Mouse (Mus musculus): ENCODE data around the gene Trex2. TPM values are rescaled to one million over a fixed set of nuclear protein-coding genes. Genes with fewer than 3 reads are reported as not detected.

Trex2 gene
- not detected in 2 replicates for polyA plus RNA-seq (2016; fragmentation: Nextera tagmentation; extraction: Ambion mirVana)

DNA sequence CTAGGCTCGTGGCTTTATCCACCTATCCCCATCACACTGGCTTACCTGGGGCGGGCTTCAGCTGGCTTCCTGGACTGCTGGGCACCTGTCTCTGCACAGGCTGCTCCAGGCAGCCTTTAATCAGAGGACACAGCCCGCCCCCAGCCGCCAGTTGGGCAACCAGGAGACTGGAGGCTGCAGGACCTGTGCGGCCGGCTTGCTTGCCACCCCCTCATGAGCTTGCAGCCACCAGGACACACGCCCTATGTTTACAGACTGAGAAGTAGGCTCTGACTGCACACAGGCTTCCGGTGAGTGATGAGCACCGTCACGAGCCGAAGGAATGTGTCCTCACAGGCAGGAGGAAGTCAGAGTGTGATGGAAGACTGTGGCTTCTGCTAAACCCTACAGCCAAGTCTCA is at the start of gene Trex2:
Gene Trex2, minus strand, starts transcription at position 93 of the 400 bp plus-strand sequence.
- no peaks in the 10 kb centered on the region for H3K27me3 ChIP-seq (replicated peaks)
- WGBS, result 86% methylated on average over 11 of the region's 11 CpGs
- no peak within 1 kb of the TSS for H3K27ac ChIP-seq
- H3K9ac ChIP-seq, result no peak within 1 kb of the TSS
- H3K4me3 ChIP-seq, result no peak within 1 kb of the TSS
- no peak for ATAC-seq (ENCODE audit: low FRiP score, low read depth)
- H3K36me3 ChIP-seq, result 0 out of 2 replicates have a peak, but pooled peaks cover 5% of the 10 kb centered on the region
- no peak within 1 kb of the TSS for H3K4me2 ChIP-seq (replicated peaks)
- H3K4me1 ChIP-seq, result no peaks in the 10 kb centered on the region
- no peaks in the 10 kb centered on the region for H3K9me3 ChIP-seq

DNA sequence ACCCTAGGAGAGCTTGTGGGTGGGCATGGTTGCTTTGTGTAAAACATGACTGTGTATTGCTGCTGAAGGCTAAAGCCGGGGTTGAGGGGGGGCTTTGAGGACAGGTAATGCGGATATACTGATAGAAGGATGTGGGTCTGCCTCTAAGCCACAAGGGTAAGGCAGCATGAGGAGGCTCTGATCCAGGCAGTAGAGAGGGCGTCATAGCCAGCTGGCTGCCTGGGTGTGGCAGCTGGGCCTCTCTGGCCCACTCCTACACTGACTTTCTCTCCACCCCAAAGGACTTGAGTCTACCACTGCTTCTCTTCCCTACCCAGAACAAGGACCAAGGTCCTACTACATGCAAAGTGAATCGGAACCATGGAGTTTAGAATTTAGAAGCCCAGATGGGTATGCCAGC is 49.7 kb upstream of the Trex2 start:
- no peak overlapping the region for H3K4me2 ChIP-seq (replicated peaks)
- no peak overlapping the region for H3K4me3 ChIP-seq
- H3K27ac ChIP-seq, result no peak overlapping the region
- 87% methylated on average over 4 of the region's 4 CpGs for WGBS
- H3K9ac ChIP-seq, result no peak overlapping the region
- H3K4me1 ChIP-seq, result no peaks in the 10 kb centered on the region
- no peaks in the 10 kb centered on the region for H3K36me3 ChIP-seq
- no peaks in the 10 kb centered on the region for H3K9me3 ChIP-seq
- no peak for ATAC-seq (ENCODE audit: low FRiP score, low read depth)
- no peaks in the 10 kb centered on the region for H3K27me3 ChIP-seq (replicated peaks)

DNA sequence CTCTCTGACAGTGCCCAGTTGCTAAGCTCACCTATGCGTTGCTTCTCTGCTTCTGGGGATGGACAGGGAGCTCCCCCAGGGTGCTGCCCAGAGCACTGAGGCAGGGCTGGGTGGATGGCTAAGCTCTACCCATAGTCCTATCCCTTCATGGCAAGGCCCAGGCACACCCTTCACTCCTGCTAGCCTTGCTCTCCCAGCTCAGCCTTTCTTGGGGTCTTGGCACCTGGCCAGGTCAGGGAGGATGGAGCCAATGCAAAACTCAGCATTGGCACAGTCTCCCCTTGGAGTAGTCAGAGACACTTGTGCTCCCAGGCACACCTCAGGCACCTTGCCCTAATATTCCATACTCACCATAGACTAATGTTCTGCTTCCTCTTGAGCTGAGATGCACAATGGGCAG is 48.9 kb upstream of the Trex2 start:
- ATAC-seq (ENCODE audit: low FRiP score, low read depth), result no peak
- Histone ChIP-seq H3K4me2 (replicated peaks) (peak overlapping the region; percentile 37), H3K36me3 (no peaks in the 10 kb centered on the region), H3K9ac (no peak overlapping the region), H3K27ac (no peak overlapping the region), H3K9me3 (no peaks in the 10 kb centered on the region), H3K4me3 (no peak overlapping the region; the same call in 1 of the 2 replicates), H3K4me1 (no peaks in the 10 kb centered on the region), H3K27me3 (replicated peaks) (no peaks in the 10 kb centered on the region)
- 61% methylated on average over 1 of the region's 1 CpGs for WGBS

DNA sequence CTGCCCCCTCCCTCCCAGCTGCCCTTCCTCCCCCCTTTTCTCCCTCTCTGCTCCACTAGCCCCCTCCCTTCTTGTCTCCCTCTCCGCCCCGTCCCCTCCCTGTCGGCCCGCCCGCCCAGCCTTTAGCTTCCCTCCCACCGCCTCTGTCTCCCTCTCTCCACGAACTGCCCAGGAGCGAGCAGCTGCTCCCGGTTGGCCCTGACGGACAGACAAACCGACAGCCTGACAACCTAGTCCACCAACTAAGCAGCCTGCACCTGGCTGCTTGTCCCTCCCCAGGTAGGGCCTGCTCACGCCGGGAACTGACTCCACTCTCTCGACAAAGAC is 48.3 kb upstream of the Trex2 start, which contains the start of gene Bgn:
Gene Bgn, plus strand, starts transcription at position 119 of the 327 bp plus-strand sequence.
- Histone ChIP-seq H3K9me3 (no peaks in the 10 kb centered on the region), H3K27ac (no peak within 1 kb of the TSS), H3K4me2 (replicated peaks) (peak within 1 kb of the TSS; percentile 37), H3K27me3 (replicated peaks) (no peaks in the 10 kb centered on the region), H3K9ac (no peak within 1 kb of the TSS), H3K4me1 (no peaks in the 10 kb centered on the region), H3K4me3 (peak within 1 kb of the TSS; percentile 3; the same call in 1 of the 2 replicates), H3K36me3 (no peaks in the 10 kb centered on the region)
- ATAC-seq (ENCODE audit: low FRiP score, low read depth), result no peak
- WGBS, result 31% methylated on average over 13 of the region's 14 CpGs

DNA sequence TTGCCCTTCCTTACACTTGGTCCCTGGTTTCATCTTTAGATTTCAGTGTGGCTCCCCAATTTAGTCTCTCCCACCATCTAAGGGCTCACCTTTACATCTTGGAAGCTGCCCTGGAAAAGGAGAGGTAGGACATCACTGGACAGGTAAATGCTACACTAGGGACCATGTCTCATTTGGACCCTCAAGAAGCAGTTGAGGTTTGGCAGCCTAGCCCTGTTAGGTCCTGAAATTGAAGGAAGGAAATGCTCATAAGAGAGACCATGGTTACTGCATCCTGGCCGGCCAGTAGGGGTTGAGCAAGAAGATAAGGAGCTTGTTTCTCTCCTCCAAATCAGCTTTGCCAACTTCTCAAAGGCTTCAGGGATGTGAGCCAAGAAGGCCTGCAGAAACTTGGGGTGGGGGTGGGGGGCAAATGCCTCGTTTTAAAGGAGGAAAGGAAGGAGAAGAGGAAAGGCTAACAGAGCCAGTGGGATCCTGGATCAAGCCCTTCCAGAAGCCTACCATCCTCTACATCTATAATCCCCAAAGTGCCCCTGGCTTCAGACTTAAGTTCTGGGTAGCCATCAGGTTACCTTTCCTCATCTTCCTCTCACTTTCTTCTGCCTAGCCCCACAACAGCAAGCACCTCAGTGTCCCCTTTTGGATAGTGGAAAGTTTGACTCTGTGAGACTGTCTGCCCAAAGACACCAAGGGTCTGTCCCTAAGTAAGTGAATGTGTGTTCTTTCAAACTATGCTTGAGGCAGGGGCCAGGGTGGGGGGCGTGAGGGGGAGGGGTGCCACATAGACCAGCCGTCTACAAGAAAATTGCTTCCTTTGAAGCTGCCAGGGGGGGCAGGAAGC is 47.7 kb upstream of the Trex2 start:
- Histone ChIP-seq H3K36me3 (no peaks in the 10 kb centered on the region), H3K4me2 (replicated peaks) (peak overlapping the region; percentile 37), H3K9ac (no peak overlapping the region), H3K27ac (no peak overlapping the region), H3K9me3 (no peaks in the 10 kb centered on the region), H3K4me3 (no peak overlapping the region), H3K27me3 (replicated peaks) (no peaks in the 10 kb centered on the region), H3K4me1 (no peaks in the 10 kb centered on the region)
- no peak for ATAC-seq (ENCODE audit: low FRiP score, low read depth)
- WGBS, result 38% methylated on average over 4 of the region's 4 CpGs

DNA sequence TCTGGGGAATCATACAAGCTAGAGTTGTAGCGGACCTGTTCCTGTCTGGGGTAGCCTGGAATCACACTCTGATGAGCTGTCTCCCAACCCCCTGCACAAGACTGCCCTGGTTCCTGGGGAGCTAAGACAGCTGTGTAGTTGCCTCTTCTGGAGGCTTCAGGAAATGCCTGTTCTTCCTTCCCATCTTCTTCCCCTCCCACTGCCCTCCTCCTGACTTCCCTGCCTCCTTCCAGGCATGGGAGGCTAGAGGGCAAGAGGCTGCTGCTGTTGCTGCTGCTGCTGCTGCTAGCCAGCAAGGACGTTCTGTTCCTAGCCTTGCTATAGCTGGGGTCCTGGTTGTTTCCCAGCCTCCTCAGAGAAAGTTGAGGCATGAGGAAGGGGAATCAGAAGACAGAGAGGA is 45.2 kb upstream of the Trex2 start:
- no peaks in the 10 kb centered on the region for H3K9me3 ChIP-seq
- no peaks in the 10 kb centered on the region for H3K27me3 ChIP-seq (replicated peaks)
- no peak overlapping the region for H3K9ac ChIP-seq
- H3K4me1 ChIP-seq, result no peaks in the 10 kb centered on the region
- H3K36me3 ChIP-seq, result no peaks in the 10 kb centered on the region
- no peak for ATAC-seq (ENCODE audit: low FRiP score, low read depth)
- H3K27ac ChIP-seq, result no peak overlapping the region
- 53% methylated on average over 2 of the region's 2 CpGs for WGBS
- no peak overlapping the region for H3K4me3 ChIP-seq
- H3K4me2 ChIP-seq (replicated peaks), result no peak overlapping the region

DNA sequence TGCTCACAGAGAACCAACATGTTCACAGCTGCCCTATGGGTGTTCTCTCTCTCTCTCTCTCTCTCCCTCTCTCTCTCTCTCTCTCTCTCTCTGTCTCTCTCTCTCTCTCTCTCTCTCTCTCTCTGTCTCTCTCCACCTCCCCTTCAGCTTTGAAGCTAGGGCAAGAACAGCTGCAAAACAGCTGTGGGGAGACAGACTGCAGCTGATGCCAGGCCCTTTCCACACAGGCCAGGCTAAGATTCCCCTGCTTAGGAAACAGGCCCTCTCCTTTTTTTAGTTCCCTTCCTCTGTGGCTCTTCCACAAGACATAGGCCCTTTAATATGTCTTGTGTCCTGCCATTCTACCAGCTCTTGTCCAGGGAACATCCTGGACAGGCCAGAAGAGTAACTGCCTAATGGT is 44.5 kb upstream of the Trex2 start:
- Histone ChIP-seq H3K4me1 (no peaks in the 10 kb centered on the region), H3K9ac (no peak overlapping the region), H3K4me2 (replicated peaks) (no peak overlapping the region), H3K27me3 (replicated peaks) (no peaks in the 10 kb centered on the region), H3K36me3 (no peaks in the 10 kb centered on the region), H3K4me3 (no peak overlapping the region), H3K27ac (no peak overlapping the region), H3K9me3 (no peaks in the 10 kb centered on the region)
- no peak for ATAC-seq (ENCODE audit: low FRiP score, low read depth)

DNA sequence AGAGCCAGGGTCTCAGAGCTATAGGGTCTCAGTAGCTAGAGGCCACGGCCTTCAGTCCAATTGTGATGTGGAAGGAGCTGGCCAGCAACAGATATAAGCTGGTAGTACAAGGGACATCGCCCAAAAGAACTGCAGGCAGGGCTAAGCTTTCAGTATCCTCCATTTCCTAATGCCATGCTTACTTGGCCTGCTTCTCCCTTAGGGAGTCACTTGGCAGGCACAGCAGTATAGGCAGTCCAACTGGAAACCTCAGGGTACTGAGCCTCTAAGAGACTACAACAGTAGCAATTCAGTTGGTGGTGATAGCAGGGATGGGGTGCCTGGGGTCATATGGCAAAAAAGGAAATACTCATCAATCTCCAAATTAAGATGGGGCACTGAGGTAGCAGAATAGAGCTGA is 42.4 kb upstream of the Trex2 start:
- no peak overlapping the region for H3K9ac ChIP-seq
- H3K36me3 ChIP-seq, result no peaks in the 10 kb centered on the region

DNA sequence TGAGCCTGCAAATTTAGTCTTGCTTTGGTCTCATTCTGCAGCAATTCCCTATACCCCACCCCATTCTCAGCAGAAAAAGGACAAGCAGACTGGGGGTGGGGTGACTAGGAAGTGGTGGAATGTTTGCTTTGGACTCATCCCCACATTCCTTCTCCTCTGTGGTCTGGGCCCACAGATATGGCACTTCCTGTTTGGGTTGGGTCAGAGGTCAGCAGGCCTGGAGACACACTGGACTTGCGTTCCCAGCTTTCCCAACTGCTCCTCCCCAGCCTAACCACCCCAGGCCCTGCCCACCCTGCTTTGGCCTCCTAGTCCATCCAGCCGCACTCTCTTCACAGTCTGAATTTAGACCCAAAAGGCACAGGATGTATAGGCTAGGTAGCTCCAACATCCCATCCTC is 41.5 kb upstream of the Trex2 start:
- no peak overlapping the region for H3K9ac ChIP-seq
- H3K4me1 ChIP-seq, result no peaks in the 10 kb centered on the region
- H3K4me3 ChIP-seq, result no peak overlapping the region
- no peaks in the 10 kb centered on the region for H3K9me3 ChIP-seq
- no peaks in the 10 kb centered on the region for H3K27me3 ChIP-seq (replicated peaks)
- H3K27ac ChIP-seq, result no peak overlapping the region
- no peaks in the 10 kb centered on the region for H3K36me3 ChIP-seq
- WGBS, result 78% methylated on average over 2 of the region's 2 CpGs
- H3K4me2 ChIP-seq (replicated peaks), result no peak overlapping the region
- no peak for ATAC-seq (ENCODE audit: low FRiP score, low read depth)

More for the DNA sequence above, 42.4 kb upstream of the Trex2 start:
- Histone ChIP-seq H3K27ac (no peak overlapping the region), H3K27me3 (replicated peaks) (no peaks in the 10 kb centered on the region), H3K4me2 (replicated peaks) (no peak overlapping the region), H3K4me3 (no peak overlapping the region), H3K4me1 (no peaks in the 10 kb centered on the region), H3K9me3 (no peaks in the 10 kb centered on the region)
- no peak for ATAC-seq (ENCODE audit: low FRiP score, low read depth)
- 73% methylated on average over 2 of the region's 2 CpGs for WGBS

DNA sequence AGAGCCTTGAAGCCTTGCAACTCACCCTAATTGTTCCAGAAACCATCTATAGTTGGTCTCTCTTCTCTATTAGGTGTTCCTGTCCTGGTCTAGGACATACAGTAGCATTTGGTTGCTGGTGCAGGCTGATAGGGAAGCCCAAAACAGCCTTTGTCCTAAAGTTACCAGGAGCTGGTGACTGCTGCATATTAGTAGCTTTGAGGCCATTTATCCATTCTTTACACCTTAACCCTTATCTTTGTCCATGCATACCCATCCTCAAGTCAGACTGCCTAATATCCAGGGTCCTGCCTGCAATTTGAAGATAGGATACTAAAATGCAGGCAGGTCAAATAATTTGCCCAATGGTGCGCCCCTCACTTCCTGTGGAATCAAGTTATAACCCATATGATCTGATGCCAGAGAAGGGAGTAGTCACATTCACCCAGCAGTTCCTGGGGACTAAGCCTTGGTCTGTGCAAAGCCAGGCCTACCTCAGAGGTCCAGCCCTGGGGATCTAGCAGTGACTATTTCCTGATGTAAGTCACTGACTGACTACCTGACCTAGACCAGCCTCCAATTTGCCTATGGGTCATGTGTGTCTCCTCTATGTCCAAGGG is 40.6 kb upstream of the Trex2 start:
- Histone ChIP-seq H3K4me2 (replicated peaks) (no peak overlapping the region), H3K9ac (no peak overlapping the region), H3K4me3 (no peak overlapping the region), H3K4me1 (no peaks in the 10 kb centered on the region), H3K36me3 (no peaks in the 10 kb centered on the region), H3K27ac (no peak overlapping the region), H3K27me3 (replicated peaks) (no peaks in the 10 kb centered on the region), H3K9me3 (no peaks in the 10 kb centered on the region)
- WGBS, result 86% methylated on average over 1 of the region's 1 CpGs
- ATAC-seq (ENCODE audit: low FRiP score, low read depth), result no peak

DNA sequence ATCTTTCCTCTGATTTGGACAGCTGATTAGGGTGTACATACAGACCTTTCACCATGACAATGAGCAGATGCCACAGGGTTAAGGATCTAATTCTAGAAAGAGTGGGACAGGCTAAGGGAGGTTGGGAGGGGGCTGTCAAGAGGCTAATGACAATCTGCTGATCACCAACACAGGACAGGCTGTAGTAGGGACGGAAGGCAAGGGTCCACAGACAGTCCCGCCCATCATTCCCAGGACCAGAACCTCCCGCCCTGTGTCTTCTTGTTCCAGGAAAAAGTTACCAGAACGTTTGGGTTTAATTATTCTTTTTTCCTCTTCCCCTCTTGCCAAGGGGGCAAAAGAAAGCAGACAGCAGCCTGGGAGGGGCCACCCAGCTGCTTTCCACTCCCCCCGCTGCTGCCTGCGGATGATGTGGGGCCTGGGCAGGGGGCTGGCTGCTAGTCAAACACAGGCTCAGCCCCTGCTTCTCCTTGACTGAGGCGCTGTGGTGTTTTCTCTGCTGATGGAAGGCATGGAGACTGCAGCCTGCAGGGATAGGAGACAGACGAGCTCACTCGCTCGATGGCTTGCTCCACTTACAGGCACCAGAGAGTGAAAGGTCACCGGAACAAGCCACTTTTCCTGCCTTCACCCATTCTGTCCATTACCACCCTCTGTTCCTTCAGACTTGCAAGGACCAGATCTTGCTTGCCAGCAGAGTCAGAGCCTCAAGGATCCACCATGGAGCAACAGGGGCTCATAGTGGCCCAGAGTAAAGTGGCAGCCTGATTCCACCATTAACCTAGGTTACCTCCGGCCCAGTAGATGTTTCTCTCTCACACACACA is 39.4 kb upstream of the Trex2 start:
- Histone ChIP-seq H3K4me2 (replicated peaks) (no peak overlapping the region), H3K27ac (no peak overlapping the region), H3K36me3 (no peaks in the 10 kb centered on the region), H3K9me3 (no peaks in the 10 kb centered on the region), H3K9ac (no peak overlapping the region), H3K4me3 (no peak overlapping the region), H3K27me3 (replicated peaks) (no peaks in the 10 kb centered on the region), H3K4me1 (no peaks in the 10 kb centered on the region)
- no peak for ATAC-seq (ENCODE audit: low FRiP score, low read depth)
- whole genome bisulfite sequencing, result 66% methylated on average over 12 of the region's 12 CpGs

DNA sequence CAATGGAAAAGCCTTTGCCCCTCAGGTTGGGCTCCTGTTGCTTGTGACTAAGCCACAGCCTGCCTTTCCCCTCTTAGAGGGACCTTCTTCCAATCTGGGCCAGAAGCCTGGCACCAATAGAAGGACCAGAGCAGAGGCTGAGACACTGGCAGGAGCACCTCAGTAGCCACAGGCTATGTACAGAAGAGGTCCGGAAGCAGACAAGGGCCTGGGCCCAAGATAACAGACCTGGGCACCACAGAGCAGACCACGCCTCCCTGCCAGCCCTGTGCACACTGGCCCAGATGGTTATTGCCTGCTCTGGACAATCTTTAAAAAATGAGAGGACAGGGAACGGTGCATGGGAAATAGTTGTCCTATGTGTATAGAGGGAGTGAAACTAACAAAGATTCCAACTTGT is 36.6 kb upstream of the Trex2 start:
- no peak overlapping the region for H3K4me3 ChIP-seq
- no peaks in the 10 kb centered on the region for H3K4me1 ChIP-seq
- WGBS, result 80% methylated on average over 3 of the region's 3 CpGs
- H3K27me3 ChIP-seq (replicated peaks), result no peaks in the 10 kb centered on the region
- no peak overlapping the region for H3K4me2 ChIP-seq (replicated peaks)
- H3K36me3 ChIP-seq, result no peaks in the 10 kb centered on the region
- no peaks in the 10 kb centered on the region for H3K9me3 ChIP-seq
- no peak for ATAC-seq (ENCODE audit: low FRiP score, low read depth)
- no peak overlapping the region for H3K9ac ChIP-seq
- H3K27ac ChIP-seq, result no peak overlapping the region
